Mouse (Mus musculus): ENCODE measurements at regions not wholly inside any gene's neighbourhood (a gene's known extent, or its start where the extent isn't known, plus 50 kb on each side); places are given as distances from the start of the nearest gene placed in this dataset.

- H3K4me1 ChIP-seq = no peaks in the 10 kb centered on the region
- H3K36me3 ChIP-seq = no peaks in the 10 kb centered on the region
Measured at GRCm38 (mm10) chr13:84365503-84365902, 143.4 kb downstream of the Tmem161b start.

GRCm38 (mm10) chr13:84366017-84366416 lies 143.9 kb downstream of the Tmem161b start:
- no peaks in the 10 kb centered on the region for H3K36me3 ChIP-seq
- H3K4me1 ChIP-seq = no peaks in the 10 kb centered on the region
- no peak for ATAC-seq (replicated peaks; ENCODE audit: low FRiP score)
- H3K4me2 ChIP-seq = no peak overlapping the region
- H3K9ac ChIP-seq = no peak overlapping the region
- no peak overlapping the region for H3K4me3 ChIP-seq (replicated peaks)
- no peaks in the 10 kb centered on the region for H3K9me3 ChIP-seq (replicated peaks)
- no peaks in the 10 kb centered on the region for H3K27me3 ChIP-seq
- no peak overlapping the region for H3K27ac ChIP-seq

More at GRCm38 (mm10) chr13:84365503-84365902, 143.4 kb downstream of the Tmem161b start:
- Histone ChIP-seq H3K9ac (no peak overlapping the region), H3K9me3 (replicated peaks) (no peaks in the 10 kb centered on the region), H3K4me2 (no peak overlapping the region), H3K4me3 (replicated peaks) (no peak overlapping the region), H3K27ac (no peak overlapping the region), H3K27me3 (no peaks in the 10 kb centered on the region)
- no peak for ATAC-seq (replicated peaks; ENCODE audit: low FRiP score)

- H3K4me2 ChIP-seq = no peak overlapping the region
Measured at GRCm38 (mm10) chr13:84366839-84367238, 144.7 kb downstream of the Tmem161b start.

GRCm38 (mm10) chr13:84368225-84368624 lies 146.1 kb downstream of the Tmem161b start:
- Histone ChIP-seq H3K4me1 (no peaks in the 10 kb centered on the region), H3K9me3 (replicated peaks) (no peaks in the 10 kb centered on the region), H3K9ac (no peak overlapping the region), H3K36me3 (no peaks in the 10 kb centered on the region), H3K4me3 (replicated peaks) (no peak overlapping the region), H3K4me2 (no peak overlapping the region), H3K27me3 (no peaks in the 10 kb centered on the region), H3K27ac (no peak overlapping the region)
- WGBS = 86% methylated on average over 2 of the region's 2 CpGs
- no peak for ATAC-seq (replicated peaks; ENCODE audit: low FRiP score)

More at GRCm38 (mm10) chr13:84366839-84367238, 144.7 kb downstream of the Tmem161b start:
- Histone ChIP-seq H3K27me3 (no peaks in the 10 kb centered on the region), H3K36me3 (no peaks in the 10 kb centered on the region), H3K4me3 (replicated peaks) (no peak overlapping the region), H3K27ac (no peak overlapping the region), H3K4me1 (no peaks in the 10 kb centered on the region), H3K9ac (no peak overlapping the region), H3K9me3 (replicated peaks) (no peaks in the 10 kb centered on the region)
- no peak for ATAC-seq (replicated peaks; ENCODE audit: low FRiP score)
- 73% methylated on average over 1 of the region's 1 CpGs for WGBS

- Histone ChIP-seq H3K9ac (no peak overlapping the region), H3K27me3 (no peaks in the 10 kb centered on the region), H3K4me3 (replicated peaks) (no peak overlapping the region), H3K4me1 (no peaks in the 10 kb centered on the region), H3K9me3 (replicated peaks) (no peaks in the 10 kb centered on the region), H3K36me3 (no peaks in the 10 kb centered on the region), H3K27ac (no peak overlapping the region), H3K4me2 (no peak overlapping the region)
- ATAC-seq (replicated peaks; ENCODE audit: low FRiP score) = no peak
- WGBS = 90% methylated on average over 4 of the region's 4 CpGs
Measured at GRCm38 (mm10) chr13:84374711-84375257, 152.7 kb downstream of the Tmem161b start.

- no peak overlapping the region for H3K4me3 ChIP-seq (replicated peaks)
- no peaks in the 10 kb centered on the region for H3K27me3 ChIP-seq
- no peaks in the 10 kb centered on the region for H3K4me1 ChIP-seq
- H3K9ac ChIP-seq = no peak overlapping the region
- WGBS = 78% methylated on average over 4 of the region's 4 CpGs
- H3K36me3 ChIP-seq = no peaks in the 10 kb centered on the region
- H3K9me3 ChIP-seq (replicated peaks) = no peaks in the 10 kb centered on the region
- no peak for ATAC-seq (replicated peaks; ENCODE audit: low FRiP score)
- H3K4me2 ChIP-seq = no peak overlapping the region
- no peak overlapping the region for H3K27ac ChIP-seq
Measured at GRCm38 (mm10) chr13:84375941-84376340, 153.8 kb downstream of the Tmem161b start.

- Histone ChIP-seq H3K4me3 (replicated peaks) (no peak overlapping the region), H3K27me3 (no peaks in the 10 kb centered on the region), H3K9me3 (replicated peaks) (0 out of 2 replicates have a peak, but pooled peaks cover 2% of the 10 kb centered on the region), H3K4me2 (no peak overlapping the region), H3K4me1 (no peaks in the 10 kb centered on the region), H3K36me3 (no peaks in the 10 kb centered on the region), H3K27ac (no peak overlapping the region), H3K9ac (no peak overlapping the region)
- WGBS = 88% methylated on average over 5 of the region's 5 CpGs
- ATAC-seq (replicated peaks; ENCODE audit: low FRiP score) = no peak
Measured at GRCm38 (mm10) chr13:84378553-84379332, 156.6 kb downstream of the Tmem161b start.

GRCm38 (mm10) chr13:84391554-84391953 lies 169.5 kb downstream of the Tmem161b start:
- no peak for ATAC-seq (replicated peaks; ENCODE audit: low FRiP score)
- H3K4me1 ChIP-seq = no peaks in the 10 kb centered on the region
- H3K27ac ChIP-seq = no peak overlapping the region
- 94% methylated on average over 3 of the region's 3 CpGs for WGBS
- H3K4me2 ChIP-seq = no peak overlapping the region
- H3K27me3 ChIP-seq = no peaks in the 10 kb centered on the region
- no peak overlapping the region for H3K4me3 ChIP-seq (replicated peaks)
- H3K9me3 ChIP-seq (replicated peaks) = no peaks in the 10 kb centered on the region
- no peaks in the 10 kb centered on the region for H3K36me3 ChIP-seq
- H3K9ac ChIP-seq = no peak overlapping the region

- WGBS = 47% methylated on average over 7 of the region's 7 CpGs
- ATAC-seq (replicated peaks; ENCODE audit: low FRiP score) = 0 out of 2 replicates have a peak, but pooled peaks have one; percentile 29
- H3K4me2 ChIP-seq = no peak overlapping the region
- no peak overlapping the region for H3K27ac ChIP-seq
- H3K9ac ChIP-seq = no peak overlapping the region
- no peaks in the 10 kb centered on the region for H3K27me3 ChIP-seq
- H3K4me3 ChIP-seq (replicated peaks) = no peak overlapping the region
- H3K36me3 ChIP-seq = no peaks in the 10 kb centered on the region
- no peaks in the 10 kb centered on the region for H3K4me1 ChIP-seq
- H3K9me3 ChIP-seq (replicated peaks) = no peaks in the 10 kb centered on the region
Measured at GRCm38 (mm10) chr13:84398476-84399344, 176.6 kb downstream of the Tmem161b start.

- Histone ChIP-seq H3K27ac (no peak overlapping the region), H3K36me3 (no peaks in the 10 kb centered on the region), H3K4me2 (no peak overlapping the region), H3K4me3 (replicated peaks) (no peak overlapping the region), H3K27me3 (no peaks in the 10 kb centered on the region), H3K9me3 (replicated peaks) (no peaks in the 10 kb centered on the region), H3K9ac (no peak overlapping the region), H3K4me1 (no peaks in the 10 kb centered on the region)
- no peak for ATAC-seq (replicated peaks; ENCODE audit: low FRiP score)
- 41% methylated on average over 3 of the region's 3 CpGs for WGBS
Measured at GRCm38 (mm10) chr13:84399345-84400170, 177.5 kb downstream of the Tmem161b start.

GRCm38 (mm10) chr13:84401006-84401405 lies 178.9 kb downstream of the Tmem161b start:
- Histone ChIP-seq H3K27ac (no peak overlapping the region), H3K4me2 (no peak overlapping the region), H3K36me3 (no peaks in the 10 kb centered on the region), H3K27me3 (no peaks in the 10 kb centered on the region), H3K9me3 (replicated peaks) (no peaks in the 10 kb centered on the region), H3K9ac (no peak overlapping the region), H3K4me1 (no peaks in the 10 kb centered on the region), H3K4me3 (replicated peaks) (no peak overlapping the region)
- no peak for ATAC-seq (replicated peaks; ENCODE audit: low FRiP score)

All from kidney, embryonic 15.5 days (tissue).